Mouse (Mus musculus): ENCODE measurements at regions not wholly inside any gene's neighbourhood (a gene's known extent, or its start where the extent isn't known, plus 50 kb on each side); places are given as distances from the start of the nearest gene placed in this dataset.

DNA sequence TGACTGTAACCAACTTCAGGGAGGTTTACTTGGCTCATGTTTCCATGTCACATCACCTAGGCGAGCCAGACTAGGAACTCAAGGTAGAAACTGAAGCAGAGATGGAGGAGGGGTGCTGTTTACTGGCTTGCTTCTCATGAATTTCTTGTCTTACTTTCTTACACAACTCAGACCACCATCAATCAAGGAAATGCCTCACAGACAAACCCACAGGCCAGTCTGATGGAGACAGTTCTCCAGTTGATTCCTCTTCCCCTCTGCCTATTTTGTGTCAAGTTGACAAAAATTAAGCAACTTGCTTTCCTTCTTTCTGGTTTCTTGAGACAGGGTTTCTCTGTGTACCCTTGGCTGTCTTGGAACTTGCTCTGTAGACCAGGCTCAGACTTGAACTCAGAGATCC, 83.8 kb upstream of the Phip start:
- Histone ChIP-seq H3K9me3 (no peaks in the 10 kb centered on the region), H3K4me3 (no peak overlapping the region), H3K36me3 (replicated peaks) (no peaks in the 10 kb centered on the region), H3K27ac (replicated peaks) (no peak overlapping the region), H3K27me3 (replicated peaks; ENCODE audit: low read depth, poor library complexity, severe bottlenecking) (no peaks in the 10 kb centered on the region), H3K4me1 (peaks cover 12% of the 10 kb centered on the region)
- DNase-seq (ENCODE audit: low spot score), result no peak
- WGBS, result 81% methylated on average over 1 of the region's 1 CpGs

DNA sequence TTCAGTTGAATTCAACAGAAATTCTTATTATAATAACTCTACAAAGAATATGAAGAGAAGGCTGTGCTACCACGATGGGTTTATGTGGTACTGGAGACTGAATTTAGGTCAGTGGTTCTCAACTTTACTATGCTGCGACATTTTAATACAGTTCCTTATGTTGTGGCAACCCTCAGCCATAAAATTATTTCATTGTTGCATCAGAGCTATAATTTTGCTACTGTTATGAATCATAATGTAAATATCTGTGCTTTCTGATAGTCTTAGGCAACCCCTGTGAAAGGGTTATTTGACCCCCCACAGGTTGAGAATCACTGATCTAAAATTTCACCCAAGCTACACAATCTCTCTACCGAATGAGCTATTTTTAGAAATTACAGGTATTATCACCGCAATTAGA, 80.9 kb upstream of the Phip start:
- no peak for DNase-seq (ENCODE audit: low spot score)
- no peaks in the 10 kb centered on the region for H3K27me3 ChIP-seq (replicated peaks; ENCODE audit: low read depth, poor library complexity, severe bottlenecking)
- H3K9me3 ChIP-seq, result no peaks in the 10 kb centered on the region
- no peak overlapping the region for H3K27ac ChIP-seq (replicated peaks)
- no peak overlapping the region for H3K4me3 ChIP-seq
- H3K36me3 ChIP-seq (replicated peaks), result no peaks in the 10 kb centered on the region
- WGBS, result 94% methylated on average over 4 of the region's 4 CpGs
- H3K4me1 ChIP-seq, result peaks cover 8% of the 10 kb centered on the region

DNA sequence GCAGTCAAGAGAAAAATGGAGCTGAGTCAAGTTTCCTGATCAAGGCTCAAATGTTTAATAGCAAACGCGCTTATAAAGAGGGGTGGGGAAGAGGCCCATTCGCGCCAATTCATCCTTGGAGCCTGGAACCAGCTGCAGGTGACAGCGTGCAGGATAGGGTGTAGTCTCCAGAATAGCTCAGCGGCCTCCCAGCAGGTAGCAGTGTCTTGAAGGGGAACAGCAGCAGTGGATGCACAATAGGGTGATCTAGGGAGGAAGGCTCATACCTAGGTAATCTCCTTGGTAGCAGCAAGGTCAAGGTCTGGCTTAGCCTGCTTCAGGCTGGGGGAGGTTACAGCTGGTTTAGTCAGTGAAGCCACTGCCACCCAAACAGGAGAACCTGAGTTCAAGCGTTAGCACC, 76.3 kb upstream of the Phip start:
- WGBS, result 74% methylated on average over 7 of the region's 7 CpGs
- Histone ChIP-seq H3K27me3 (replicated peaks; ENCODE audit: low read depth, poor library complexity, severe bottlenecking) (no peaks in the 10 kb centered on the region), H3K9me3 (no peaks in the 10 kb centered on the region), H3K36me3 (replicated peaks) (no peaks in the 10 kb centered on the region), H3K27ac (replicated peaks) (no peak overlapping the region), H3K4me3 (no peak overlapping the region), H3K4me1 (peaks cover 28% of the 10 kb centered on the region)
- DNase-seq (ENCODE audit: low spot score), result no peak

DNA sequence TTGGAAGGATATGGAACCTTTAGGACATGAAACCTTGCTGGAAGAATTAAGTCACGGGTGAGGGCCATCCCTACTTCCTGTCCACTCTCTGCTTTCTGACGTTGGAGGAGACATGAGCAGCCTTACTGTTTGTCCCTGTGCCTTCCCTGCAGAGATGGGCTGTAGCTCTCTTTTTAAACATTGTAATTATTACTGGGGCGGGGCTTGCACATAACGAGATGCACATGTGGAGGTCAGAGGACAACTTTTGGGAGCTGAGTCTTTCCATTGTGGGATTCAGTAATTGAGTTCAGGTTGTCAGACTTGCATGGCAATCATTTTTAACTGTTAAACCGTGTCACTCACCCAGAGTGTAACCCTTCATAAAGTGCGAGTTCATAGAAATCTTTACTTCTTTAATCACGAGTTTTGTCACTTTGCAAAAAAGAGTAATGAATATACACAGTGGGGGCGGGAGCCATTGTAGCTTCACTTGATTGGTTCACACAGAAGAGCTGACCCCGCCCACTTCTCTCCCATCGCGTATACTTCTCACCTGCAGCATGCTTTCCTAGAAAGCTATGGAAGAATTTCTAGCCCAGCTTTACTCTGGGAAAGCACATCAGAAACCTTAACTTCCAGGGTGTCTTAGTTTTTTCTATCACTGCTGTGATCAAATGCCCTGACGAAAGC, 72.4 kb upstream of the Phip start:
- peaks cover 33% of the 10 kb centered on the region for H3K4me1 ChIP-seq
- H3K27ac ChIP-seq (replicated peaks), result peak overlapping the region; percentile 44; the same call in 1 of the 2 replicates
- no peaks in the 10 kb centered on the region for H3K27me3 ChIP-seq (replicated peaks; ENCODE audit: low read depth, poor library complexity, severe bottlenecking)
- H3K4me3 ChIP-seq, result peak overlapping the region; percentile 32; the same call in 1 of the 2 replicates
- WGBS, result 48% methylated on average over 12 of the region's 12 CpGs
- DNase-seq (ENCODE audit: low spot score), result peak; percentile 70
- H3K36me3 ChIP-seq (replicated peaks), result no peaks in the 10 kb centered on the region
- H3K9me3 ChIP-seq, result no peaks in the 10 kb centered on the region

DNA sequence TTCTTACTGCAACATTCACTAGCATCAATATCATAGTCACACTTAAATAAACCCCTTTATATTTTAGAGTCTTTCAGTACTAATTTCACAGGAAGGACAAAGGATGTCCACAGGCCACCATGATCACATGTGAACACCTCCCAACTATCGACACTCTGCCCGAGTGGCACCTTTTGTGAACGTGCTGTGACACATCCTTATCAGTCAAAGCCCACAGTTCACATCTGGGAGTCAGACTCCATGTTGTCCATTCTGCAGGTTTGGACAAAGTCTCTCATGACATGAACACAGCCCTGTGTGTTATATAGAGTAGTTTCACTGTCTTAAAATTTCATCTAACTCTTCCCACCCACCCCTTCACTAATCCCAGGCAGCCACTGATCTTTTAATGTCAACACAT, 70.7 kb upstream of the Phip start:
- H3K27ac ChIP-seq (replicated peaks), result no peak overlapping the region
- H3K4me3 ChIP-seq, result no peak overlapping the region
- no peaks in the 10 kb centered on the region for H3K9me3 ChIP-seq
- no peak for DNase-seq (ENCODE audit: low spot score)
- no peaks in the 10 kb centered on the region for H3K36me3 ChIP-seq (replicated peaks)
- no peaks in the 10 kb centered on the region for H3K27me3 ChIP-seq (replicated peaks; ENCODE audit: low read depth, poor library complexity, severe bottlenecking)
- WGBS, result 86% methylated on average over 3 of the region's 3 CpGs
- H3K4me1 ChIP-seq, result peaks cover 29% of the 10 kb centered on the region

DNA sequence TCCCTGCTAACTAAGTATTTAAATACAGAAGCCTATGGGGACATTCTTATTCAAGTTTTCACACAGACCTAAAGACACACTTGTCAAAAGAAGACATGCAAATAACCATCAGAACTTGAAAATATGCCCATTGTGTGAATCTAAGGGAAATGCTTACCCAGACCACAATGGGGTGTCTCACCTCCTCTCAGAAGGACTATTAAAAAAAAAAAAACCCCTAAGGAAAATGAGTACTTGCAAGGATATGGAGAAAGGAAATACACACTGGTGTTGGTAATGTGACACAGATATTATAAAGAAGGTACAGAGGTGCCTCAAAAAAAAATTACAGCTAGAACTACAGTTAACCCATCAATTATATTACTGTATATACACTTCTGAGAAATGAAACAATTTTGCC, 68.5 kb upstream of the Phip start:
- no peak for DNase-seq (ENCODE audit: low spot score)
- Histone ChIP-seq H3K4me1 (peaks cover 18% of the 10 kb centered on the region), H3K9me3 (no peaks in the 10 kb centered on the region), H3K36me3 (replicated peaks) (no peaks in the 10 kb centered on the region), H3K27ac (replicated peaks) (no peak overlapping the region), H3K27me3 (replicated peaks; ENCODE audit: low read depth, poor library complexity, severe bottlenecking) (no peaks in the 10 kb centered on the region), H3K4me3 (no peak overlapping the region)

DNA sequence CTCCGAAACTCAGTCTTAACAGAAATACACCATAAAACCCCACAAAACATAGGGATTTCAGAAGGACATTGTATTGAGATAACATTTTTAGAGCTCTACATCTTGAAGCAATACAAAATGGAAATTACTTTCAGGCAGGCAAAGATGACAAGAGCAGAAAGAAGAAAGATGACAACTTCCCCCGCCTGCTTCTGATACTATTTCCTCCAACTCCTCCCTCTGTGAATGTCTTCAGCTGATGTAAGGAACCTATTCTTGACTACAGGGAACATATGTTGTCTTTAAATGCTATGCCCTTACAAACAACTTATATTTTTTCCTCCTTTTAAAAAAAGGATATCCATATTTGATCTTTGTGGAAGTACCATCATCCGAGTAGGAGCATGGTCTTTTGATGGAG, 66.0 kb upstream of the Phip start:
- no peak overlapping the region for H3K4me3 ChIP-seq
- 90% methylated on average over 3 of the region's 3 CpGs for WGBS
- DNase-seq (ENCODE audit: low spot score), result no peak

DNA sequence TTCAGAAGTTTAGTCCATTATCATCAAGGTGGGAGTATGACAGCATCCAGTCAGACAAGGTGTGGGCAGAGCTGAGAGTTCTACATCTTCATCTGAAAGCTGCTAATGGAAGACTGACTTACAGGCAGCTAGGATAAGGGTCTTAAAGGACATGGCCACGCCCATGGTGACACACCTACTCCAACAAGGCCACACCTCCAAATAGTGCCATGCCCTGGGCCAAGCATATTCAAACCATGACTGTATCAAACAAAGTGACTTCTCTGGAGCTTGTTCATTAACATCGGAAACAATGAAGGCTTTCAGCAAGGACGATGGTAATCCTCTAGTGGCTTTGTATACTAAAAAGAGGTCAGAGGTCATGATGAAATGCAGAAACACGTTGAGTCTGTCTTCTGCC, 65.4 kb upstream of the Phip start:
- no peak for DNase-seq (ENCODE audit: low spot score)
- Histone ChIP-seq H3K4me1 (peaks cover 5% of the 10 kb centered on the region), H3K4me3 (no peak overlapping the region), H3K27me3 (replicated peaks; ENCODE audit: low read depth, poor library complexity, severe bottlenecking) (no peaks in the 10 kb centered on the region), H3K9me3 (no peaks in the 10 kb centered on the region), H3K36me3 (replicated peaks) (no peaks in the 10 kb centered on the region), H3K27ac (replicated peaks) (no peak overlapping the region)
- 52% methylated on average over 4 of the region's 4 CpGs for WGBS

More for the DNA sequence above, 66.0 kb upstream of the Phip start:
- H3K9me3 ChIP-seq, result no peaks in the 10 kb centered on the region
- no peaks in the 10 kb centered on the region for H3K36me3 ChIP-seq (replicated peaks)
- no peaks in the 10 kb centered on the region for H3K27me3 ChIP-seq (replicated peaks; ENCODE audit: low read depth, poor library complexity, severe bottlenecking)
- H3K27ac ChIP-seq (replicated peaks), result no peak overlapping the region
- H3K4me1 ChIP-seq, result peaks cover 5% of the 10 kb centered on the region

DNA sequence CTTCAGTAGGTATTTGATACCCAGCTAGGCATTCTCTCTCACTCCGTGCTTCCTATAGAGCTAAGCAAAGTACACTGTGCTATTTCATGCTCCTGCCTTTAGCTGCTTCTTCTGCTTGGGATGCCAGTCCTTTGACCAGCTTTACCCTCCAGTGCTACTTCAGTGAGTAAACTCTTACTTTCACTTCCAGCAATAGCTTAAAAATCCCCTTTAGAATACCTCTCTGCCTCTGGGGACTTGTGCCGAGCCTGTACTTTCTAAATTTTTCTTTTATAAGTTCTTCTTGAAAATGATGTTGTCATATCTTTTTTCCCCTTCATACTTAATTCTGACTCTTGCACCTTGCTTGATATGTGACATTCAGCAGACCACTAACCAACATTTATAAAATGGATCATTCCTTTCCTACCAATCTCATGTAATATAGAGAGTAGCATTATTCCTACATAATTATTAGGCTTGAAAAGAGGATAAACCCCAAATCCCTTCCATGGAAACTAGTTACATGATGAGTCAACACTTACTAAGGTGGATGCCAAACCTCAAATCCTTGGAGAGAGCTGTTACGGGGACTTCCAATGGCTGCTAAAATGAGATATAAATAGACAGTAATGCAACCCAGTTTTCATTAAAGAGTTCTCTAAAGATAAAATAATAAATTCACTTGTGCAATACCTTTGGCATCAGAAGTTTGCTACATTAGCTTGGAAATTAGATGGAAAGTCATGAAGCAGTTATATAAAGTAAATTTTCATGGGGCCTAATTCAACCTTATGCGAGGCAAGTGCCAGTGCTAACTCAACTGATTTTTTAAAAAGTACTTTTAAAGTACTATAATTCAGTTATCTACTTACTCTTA, 62.2 kb upstream of the Phip start:
- no peaks in the 10 kb centered on the region for H3K4me1 ChIP-seq
- H3K9me3 ChIP-seq, result no peaks in the 10 kb centered on the region
- 91% methylated on average over 4 of the region's 4 CpGs for WGBS
- H3K4me3 ChIP-seq, result no peak overlapping the region
- no peak overlapping the region for H3K27ac ChIP-seq (replicated peaks)
- no peak for DNase-seq (ENCODE audit: low spot score)
- H3K27me3 ChIP-seq (replicated peaks; ENCODE audit: low read depth, poor library complexity, severe bottlenecking), result no peaks in the 10 kb centered on the region
- H3K36me3 ChIP-seq (replicated peaks), result no peaks in the 10 kb centered on the region
